Comparison of ENCODE assay signal across 8 mouse cellular contexts in the genomic region with DNA sequence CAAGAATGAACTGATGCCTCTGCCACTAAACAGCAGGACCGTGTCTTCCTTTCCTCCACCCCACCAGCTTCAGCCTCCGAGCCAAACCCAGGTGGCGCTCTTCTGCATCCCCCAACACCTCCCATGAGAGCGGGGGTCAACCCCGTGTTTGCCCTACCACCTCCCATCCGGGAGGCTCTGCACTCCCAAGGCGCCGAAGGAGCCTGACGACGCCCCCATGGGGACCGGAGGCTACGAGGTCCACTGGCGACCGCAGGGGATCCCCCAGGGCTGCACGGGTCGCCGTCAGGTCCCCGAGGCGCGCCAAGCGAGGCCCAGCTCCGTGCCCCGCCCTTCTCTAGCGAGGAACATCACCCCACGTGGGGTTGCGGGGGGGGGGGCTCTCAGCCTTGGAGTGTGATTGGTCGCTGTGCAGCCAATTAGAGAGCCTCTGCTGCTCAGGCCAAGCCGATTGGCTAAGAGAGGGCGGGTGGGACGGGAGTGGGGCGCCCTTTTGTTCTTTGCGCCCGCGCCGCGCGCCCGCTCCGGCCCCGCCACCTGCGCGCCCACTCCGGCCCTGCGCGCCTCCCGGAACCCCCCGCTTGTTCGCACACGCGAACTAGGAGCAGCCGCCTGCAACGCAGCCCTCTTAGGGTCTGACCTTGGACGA. TPM values are rescaled to one million over a fixed set of nuclear protein-coding genes. Genes with fewer than 3 reads are reported as not detected.
A peak's percentile ranks its signal among the peaks of the same experiment; 100 is the strongest.
DNase-seq lines count a peak whose midpoint lies in the region; ATAC-seq lines count a peak whose summit lies in the region.

No protein-coding gene starts in this region.

- DNase-seq in WW6 (ENCODE audit: low read depth, low spot score) = peak; percentile 86
- peak; percentile 94 to 95 for DNase-seq in cerebellum, postnatal 25 days
- peak; percentile 52 to 59 for DNase-seq in frontal cortex, postnatal 25 days (ENCODE audit: low spot score in 2 of 2)
- peak; percentile 97 for DNase-seq in hindbrain, embryonic 14.5 days (ENCODE audit: low spot score)
- peak; percentile 77 for DNase-seq in left cerebral cortex, adult 11 months (ENCODE audit: low spot score)
- DNase-seq in lung, postnatal 4 days = peak; percentile 91 to 92
- DNase-seq in retina, postnatal 1 day = peak; percentile 99
- DNase-seq in thymus, postnatal 4 days = peak; percentile 92

- 0 out of 2 replicates have a peak, but pooled peaks cover 2% of the 10 kb centered on the region for H3K27me3 ChIP-seq in hindbrain, embryonic 14.5 days (ENCODE audit: control insufficient read depth, insufficient read depth, low read length)

- peak overlapping the region; percentile 71 for H3K9ac ChIP-seq in hindbrain, embryonic 14.5 days

- no peaks in the 10 kb centered on the region for H3K9me3 ChIP-seq in hindbrain, embryonic 14.5 days (ENCODE audit: control insufficient read depth, low read length)

- peak overlapping the region; percentile 39 for H3K4me3 ChIP-seq in hindbrain, embryonic 14.5 days (replicated peaks; ENCODE audit: low read length)

- peak; percentile 93 for ATAC-seq in hindbrain, embryonic 14.5 days (ENCODE audit: low FRiP score)

- peaks cover 33% of the 10 kb centered on the region for H3K4me1 ChIP-seq in hindbrain, embryonic 14.5 days (replicated peaks; ENCODE audit: control insufficient read depth, insufficient read depth, low read length)

- H3K4me2 ChIP-seq in hindbrain, embryonic 14.5 days (replicated peaks) = peak overlapping the region; percentile 89

- H3K36me3 ChIP-seq in hindbrain, embryonic 14.5 days (replicated peaks; ENCODE audit: control insufficient read depth, insufficient read depth) = no peaks in the 10 kb centered on the region

- WGBS in hindbrain, embryonic 14.5 days = under 1% methylated on average over 47 of the region's 53 CpGs

- H3K27ac ChIP-seq in hindbrain, embryonic 14.5 days = peak overlapping the region; percentile 91

RNA-seq across cellular contexts. Expression of a gene that starts 43.3 kb away (rescaled TPM):
- 4,053 and 4,080 TPM in 2 replicates for polyA plus RNA-seq in hindbrain, embryonic 14.5 days (2014; fragmentation: Nextera tagmentation; extraction: Ambion mirVana)

RNA-seq across cellular contexts. Expression of a gene that starts 56.3 kb away (rescaled TPM):
- 1.6 and 2.2 TPM in 2 replicates for polyA plus RNA-seq in hindbrain, embryonic 14.5 days (2014; fragmentation: Nextera tagmentation; extraction: Ambion mirVana)

Comparison
In these comparisons a context has a peak if more than half of its experiments do, and no peak if none do; other contexts are left out.
1. Peak in every context shown above with its lines: DNase-seq, ATAC-seq, H3K4me3 ChIP-seq and H3K27ac ChIP-seq.